Mouse (Mus musculus) hindbrain, embryonic 11.5 days (tissue): ENCODE measurements at regions not wholly inside any gene's neighbourhood (a gene's known extent, or its start where the extent isn't known, plus 50 kb on each side); places are given as distances from the start of the nearest gene placed in this dataset.
A peak's percentile ranks its signal among the peaks of the same experiment; 100 is the strongest.

Experiments
- ATAC-seq: fragments of 200-750 bp; cut with Nextera tagmentation; 2 replicates; pipeline ENCODE4 v1.8.0; 2017; ENCODE audit warnings: mild to moderate bottlenecking, moderate TSS enrichment, moderate library complexity; ENCODE audit not compliant: low FRiP score
- DNase-seq: peaks from one replicate; pipeline ENCODE4 v3.0.0-alpha.2; 2015; ENCODE audit warnings: low spot score
- H3K27ac ChIP-seq: fragments of 300-500 bp; sonication (generic); 2 replicates; pipeline ENCODE4 v1.5.1; 2014; ENCODE audit warnings: mild to moderate bottlenecking, low read depth, low read length
- H3K27me3 ChIP-seq: fragments of 300-500 bp; sonication (generic); 2 replicates; pipeline ENCODE4 v1.6.1; 2014; ENCODE audit warnings: mild to moderate bottlenecking, low read length, moderate library complexity, mixed read lengths; ENCODE audit not compliant: control insufficient read depth, insufficient read depth
- H3K36me3 ChIP-seq: fragments of 300-500 bp; sonication (generic); 2 replicates; pipeline ENCODE4 v1.6.1; 2014; ENCODE audit warnings: mild to moderate bottlenecking, low read length, moderate library complexity, mixed read lengths; ENCODE audit not compliant: control insufficient read depth, insufficient read depth
- H3K4me1 ChIP-seq: fragments of 300-500 bp; sonication (generic); replicated peaks from 2 replicates; pipeline ENCODE4 v1.6.1; 2014; ENCODE audit warnings: low read length, mixed read lengths; ENCODE audit not compliant: control insufficient read depth, insufficient read depth
- H3K4me2 ChIP-seq: fragments of 300-500 bp; sonication (generic); replicated peaks from 2 replicates; pipeline ENCODE4 v1.6.1; 2014; ENCODE audit warnings: mild to moderate bottlenecking, low read depth, low read length
- H3K4me3 ChIP-seq: fragments of 300-500 bp; sonication (generic); 2 replicates; pipeline ENCODE4 v1.5.1; 2014; ENCODE audit warnings: low read depth, low read length
- H3K9ac ChIP-seq: fragments of 300-500 bp; sonication (generic); 2 replicates; pipeline ENCODE4 v1.6.1; 2014; ENCODE audit warnings: low read depth, low read length
- H3K9me3 ChIP-seq: fragments of 300-500 bp; sonication (generic); 2 replicates; pipeline ENCODE4 v1.6.1; 2016; ENCODE audit warnings: low read length; ENCODE audit not compliant: control insufficient read depth
- WGBS: fragments of 180-500 bp; shearing (Covaris S2); extraction: QIAGEN DNeasy Blood & Tissue Kit; methylation state at CpG from one replicate; pipeline ENCODE4 v1.1.7; 2014; 5-methylcytosine and 5-hydroxymethylcytosine counted together

- Histone ChIP-seq H3K27me3 (no peaks in the 10 kb centered on the region), H3K4me2 (no peak overlapping the region), H3K4me3 (no peak overlapping the region), H3K27ac (no peak overlapping the region), H3K4me1 (no peaks in the 10 kb centered on the region), H3K9ac (no peak overlapping the region), H3K9me3 (no peaks in the 10 kb centered on the region), H3K36me3 (no peaks in the 10 kb centered on the region)
- ATAC-seq (no peak), DNase-seq (no peak)
- 57% methylated on average over 2 of the region's 2 CpGs for WGBS
Measured at GRCm38 (mm10) chr5:91790412-91790811, 172.5 kb downstream of the Rchy1 start.

- Histone ChIP-seq H3K9me3 (no peaks in the 10 kb centered on the region), H3K36me3 (no peaks in the 10 kb centered on the region), H3K4me3 (no peak overlapping the region), H3K27me3 (no peaks in the 10 kb centered on the region), H3K27ac (no peak overlapping the region), H3K4me1 (no peaks in the 10 kb centered on the region), H3K9ac (no peak overlapping the region), H3K4me2 (no peak overlapping the region)
- WGBS = 76% methylated on average over 8 of the region's 8 CpGs
- no peak for ATAC-seq
- no peak for DNase-seq
Measured at GRCm38 (mm10) chr5:91783966-91784365, 178.9 kb downstream of the Rchy1 start.

- H3K4me1 ChIP-seq = no peaks in the 10 kb centered on the region
- ATAC-seq = no peak
- no peak overlapping the region for H3K9ac ChIP-seq
- no peak overlapping the region for H3K4me2 ChIP-seq
- no peaks in the 10 kb centered on the region for H3K27me3 ChIP-seq
- no peaks in the 10 kb centered on the region for H3K9me3 ChIP-seq
- DNase-seq = no peak
- H3K27ac ChIP-seq = no peak overlapping the region
- H3K36me3 ChIP-seq = no peaks in the 10 kb centered on the region
- no peak overlapping the region for H3K4me3 ChIP-seq
Measured at GRCm38 (mm10) chr5:91776971-91777370, 185.9 kb downstream of the Rchy1 start.

- Histone ChIP-seq H3K27me3 (no peaks in the 10 kb centered on the region), H3K9ac (no peak overlapping the region), H3K4me2 (no peak overlapping the region), H3K36me3 (no peaks in the 10 kb centered on the region), H3K4me1 (no peaks in the 10 kb centered on the region), H3K27ac (no peak overlapping the region), H3K4me3 (no peak overlapping the region), H3K9me3 (no peaks in the 10 kb centered on the region)
- no peak for ATAC-seq
- 85% methylated on average over 3 of the region's 3 CpGs for WGBS
- DNase-seq = no peak
Measured at GRCm38 (mm10) chr5:91774065-91774464, 188.8 kb downstream of the Rchy1 start.

GRCm38 (mm10) chr5:91767886-91768285 is 195.0 kb downstream of the Rchy1 start:
- Histone ChIP-seq H3K9me3 (no peaks in the 10 kb centered on the region), H3K27ac (no peak overlapping the region), H3K36me3 (no peaks in the 10 kb centered on the region), H3K4me3 (no peak overlapping the region), H3K4me1 (no peaks in the 10 kb centered on the region; the same call in 1 of the 2 replicates), H3K4me2 (no peak overlapping the region), H3K9ac (no peak overlapping the region), H3K27me3 (no peaks in the 10 kb centered on the region)
- 89% methylated on average over 7 of the region's 7 CpGs for WGBS
- DNase-seq (no peak), ATAC-seq (no peak)

GRCm38 (mm10) chr5:91767060-91767459 is 195.8 kb downstream of the Rchy1 start:
- Histone ChIP-seq H3K4me2 (no peak overlapping the region), H3K27me3 (no peaks in the 10 kb centered on the region), H3K36me3 (no peaks in the 10 kb centered on the region), H3K4me3 (no peak overlapping the region), H3K4me1 (no peaks in the 10 kb centered on the region; the same call in 1 of the 2 replicates), H3K27ac (no peak overlapping the region), H3K9me3 (no peaks in the 10 kb centered on the region), H3K9ac (no peak overlapping the region)
- DNase-seq (no peak), ATAC-seq (no peak)
- WGBS = 70% methylated on average over 10 of the region's 10 CpGs

- no peak overlapping the region for H3K27ac ChIP-seq
- ATAC-seq = 0 out of 2 replicates have a peak, but pooled peaks have one; percentile 40
- H3K4me2 ChIP-seq = no peak overlapping the region
- H3K9me3 ChIP-seq = no peaks in the 10 kb centered on the region
- no peaks in the 10 kb centered on the region for H3K27me3 ChIP-seq
- peak; percentile 33 for DNase-seq
- no peaks in the 10 kb centered on the region; the same call in 1 of the 2 replicates for H3K4me1 ChIP-seq
- no peak overlapping the region for H3K4me3 ChIP-seq
- no peaks in the 10 kb centered on the region for H3K36me3 ChIP-seq
- no peak overlapping the region for H3K9ac ChIP-seq
- WGBS = 38% methylated on average over 10 of the region's 10 CpGs
Measured at GRCm38 (mm10) chr5:91764621-91765020, 198.2 kb downstream of the Rchy1 start.

GRCm38 (mm10) chr5:91762589-91762988 is 200.3 kb downstream of the Rchy1 start:
- Histone ChIP-seq H3K9me3 (no peaks in the 10 kb centered on the region), H3K36me3 (no peaks in the 10 kb centered on the region), H3K4me1 (no peaks in the 10 kb centered on the region; the same call in 1 of the 2 replicates), H3K9ac (no peak overlapping the region), H3K4me3 (no peak overlapping the region), H3K4me2 (no peak overlapping the region), H3K27ac (no peak overlapping the region), H3K27me3 (no peaks in the 10 kb centered on the region)
- DNase-seq (no peak), ATAC-seq (no peak)
- 66% methylated on average over 6 of the region's 6 CpGs for WGBS

GRCm38 (mm10) chr5:91755958-91756357 is 206.9 kb downstream of the Rchy1 start:
- DNase-seq (no peak), ATAC-seq (no peak)
- no peak overlapping the region for H3K27ac ChIP-seq
- H3K36me3 ChIP-seq = no peaks in the 10 kb centered on the region
- H3K9me3 ChIP-seq = no peaks in the 10 kb centered on the region
- H3K4me1 ChIP-seq = no peaks in the 10 kb centered on the region
- H3K4me2 ChIP-seq = no peak overlapping the region
- H3K4me3 ChIP-seq = no peak overlapping the region
- no peak overlapping the region for H3K9ac ChIP-seq
- WGBS = 74% methylated on average over 10 of the region's 10 CpGs
- no peaks in the 10 kb centered on the region for H3K27me3 ChIP-seq
